Mouse (Mus musculus): ENCODE results near the gene Fam129a.

DNA sequence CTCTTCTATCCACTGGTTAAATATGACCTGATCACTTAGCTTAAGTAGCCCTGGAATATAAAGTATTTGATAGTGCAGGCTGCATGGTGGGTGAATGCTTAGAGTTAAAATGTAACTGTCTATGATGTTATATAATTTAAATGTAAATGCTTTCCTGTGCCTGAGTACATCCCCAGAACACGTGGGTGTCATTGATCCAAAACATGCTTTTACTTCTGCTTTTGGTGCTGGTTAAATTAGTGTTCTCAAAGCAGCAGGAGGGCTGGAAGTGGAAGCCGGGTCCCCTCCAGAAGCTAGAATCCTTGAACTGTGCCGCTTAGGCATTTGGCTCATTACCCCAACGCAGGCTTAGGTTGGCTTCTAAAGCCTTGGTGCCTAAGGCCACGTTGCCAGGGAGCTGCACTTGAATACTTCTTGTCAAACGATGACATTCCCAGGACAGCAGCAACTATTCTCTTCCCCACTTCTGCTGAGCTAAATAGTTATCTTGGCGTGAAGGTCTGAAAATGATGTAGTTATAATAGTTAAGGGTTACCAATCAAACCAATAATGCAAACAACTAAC, 86.1 kb downstream of the Fam129a start:
- no peak for TF ChIP-seq MAFK (IDR thresholded peaks at IDR 0.05; ENCODE audit: insufficient read depth, low read depth, low read length)
- TF ChIP-seq CHD2 (IDR thresholded peaks at IDR 0.05; ENCODE audit: low read depth, low read length) = no peak
- TF ChIP-seq HCFC1 (IDR thresholded peaks at IDR 0.05; ENCODE audit: borderline replicate concordance, insufficient read depth, low read length) = no peak
